Mouse (Mus musculus) left cerebral cortex, adult 9 months (tissue): ENCODE results near the gene Hcrt.

Experiments used
- DNase-seq, 2 experiments: peaks; one replicate each; pipeline ENCODE4 v3.0.0; 2022; ENCODE audit warnings: low spot score in 2 of 2

The Hcrt gene

DNA sequence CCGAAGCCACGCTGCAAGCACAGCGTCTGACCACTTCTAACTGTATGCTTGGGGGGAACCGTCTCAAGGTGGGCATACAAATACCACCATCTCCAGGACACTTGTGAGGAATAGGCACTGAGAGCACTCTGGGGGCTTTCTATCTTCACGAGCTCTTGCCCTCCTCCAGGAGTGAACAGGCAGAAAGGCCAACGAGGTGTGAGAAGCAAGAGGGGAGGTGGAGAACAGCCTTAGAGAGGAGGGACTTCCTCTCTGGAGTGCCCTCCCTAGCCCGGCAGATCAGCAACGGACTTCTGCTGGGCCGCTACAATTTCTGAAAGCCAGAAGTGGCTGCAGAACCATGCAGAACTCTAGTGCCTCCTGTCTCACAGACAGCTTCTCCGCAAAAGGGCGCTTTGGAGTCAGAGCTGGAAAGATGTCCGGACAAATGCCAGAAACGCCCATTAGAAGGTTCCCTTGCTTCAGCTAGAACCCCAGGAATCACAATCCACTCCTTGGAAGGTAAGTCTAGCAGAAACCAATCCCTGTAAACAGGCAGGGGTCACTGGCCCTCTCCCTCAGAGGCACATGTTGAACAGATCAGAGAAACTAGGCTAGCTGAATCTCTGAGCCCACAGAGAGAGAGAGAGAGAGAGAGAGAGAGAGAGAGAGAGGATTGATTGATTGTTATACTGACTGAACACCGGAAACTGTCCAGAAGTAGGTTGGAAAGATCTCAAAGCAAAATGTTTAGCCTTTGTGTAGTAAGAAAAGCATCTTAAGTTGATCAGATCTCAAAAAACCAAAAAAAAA is 26.6 kb downstream of the Hcrt start:
- no peak for DNase-seq

- no peak for DNase-seq
Observed at GRCm38 (mm10) chr11:100735134-100735865, 27.4 kb downstream of the Hcrt start.

GRCm38 (mm10) chr11:100730477-100731205 is 32.1 kb downstream of the Hcrt start:
- DNase-seq = no peak

DNA sequence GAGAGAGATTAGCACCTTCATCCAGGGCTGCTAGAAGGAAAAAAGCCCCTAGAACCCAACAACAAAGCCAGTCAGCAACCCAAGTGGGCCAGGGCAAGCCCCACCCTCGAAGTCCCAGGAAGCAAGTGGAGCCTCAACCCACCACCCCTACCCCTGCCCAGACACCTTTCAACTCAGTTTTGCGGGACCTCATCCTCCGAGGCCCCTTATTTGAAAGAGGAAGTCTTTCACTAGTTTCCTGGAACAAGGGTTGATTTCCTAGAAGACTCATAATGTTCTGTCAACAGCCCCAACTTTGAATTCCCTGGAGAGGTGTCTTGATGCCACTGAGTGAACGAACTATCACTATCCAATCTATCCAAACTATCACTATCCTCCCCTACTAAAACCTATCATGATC is 32.8 kb downstream of the Hcrt start:
- no peak for DNase-seq

DNA sequence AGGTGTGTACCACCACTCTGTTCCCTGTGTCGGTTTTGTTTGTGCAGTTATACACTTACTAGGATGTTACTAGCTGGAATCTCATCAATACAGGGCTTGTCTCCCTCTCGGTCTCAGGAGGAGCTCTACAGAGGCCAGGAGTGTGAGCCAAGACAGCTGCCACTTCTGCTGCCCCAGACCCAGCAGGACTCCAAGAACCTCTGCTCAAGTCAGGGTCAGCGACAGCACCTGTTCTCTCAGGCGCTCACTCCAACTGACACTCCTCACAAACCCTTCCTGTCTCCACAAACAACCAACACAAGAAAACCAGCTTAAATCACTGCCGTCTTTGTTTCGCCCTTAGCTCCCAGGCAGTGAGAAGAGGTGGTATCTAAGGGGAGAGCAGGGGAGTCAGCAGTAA is 34.1 kb downstream of the Hcrt start:
- no peak for DNase-seq

GRCm38 (mm10) chr11:100727201-100727600 is 35.5 kb downstream of the Hcrt start:
- DNase-seq = no peak

DNA sequence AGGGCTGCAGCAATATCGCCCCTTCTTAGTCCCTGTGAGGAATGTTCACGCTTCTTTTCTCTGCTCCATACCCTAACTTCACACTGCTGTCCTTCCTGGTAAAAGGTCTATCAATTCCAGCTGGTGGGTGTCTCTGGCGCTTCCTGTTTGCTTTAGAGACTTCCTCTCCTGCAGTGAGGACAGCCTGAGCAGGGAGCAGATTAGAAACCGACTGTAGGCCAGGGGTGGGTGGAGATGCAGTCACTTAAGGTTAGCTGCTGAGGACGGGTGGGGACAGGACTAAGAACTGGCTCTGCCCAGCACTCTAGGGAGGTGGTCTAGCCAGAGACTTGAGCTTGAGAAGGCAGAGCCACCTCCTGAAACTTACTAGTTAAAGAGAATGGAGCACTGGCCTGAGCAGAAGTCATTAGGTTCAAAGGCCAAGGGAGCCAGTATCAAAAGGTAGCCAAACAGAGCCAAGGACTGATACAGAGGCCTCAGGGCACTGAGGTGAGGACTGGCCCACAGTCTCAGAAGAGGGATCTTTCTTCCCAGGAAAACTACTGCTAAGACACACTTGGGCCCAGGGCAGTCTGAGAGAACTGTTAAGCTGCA is 37.7 kb downstream of the Hcrt start:
- no peak for DNase-seq

GRCm38 (mm10) chr11:100722493-100723028 is 40.2 kb downstream of the Hcrt start:
- DNase-seq = no peak

DNA sequence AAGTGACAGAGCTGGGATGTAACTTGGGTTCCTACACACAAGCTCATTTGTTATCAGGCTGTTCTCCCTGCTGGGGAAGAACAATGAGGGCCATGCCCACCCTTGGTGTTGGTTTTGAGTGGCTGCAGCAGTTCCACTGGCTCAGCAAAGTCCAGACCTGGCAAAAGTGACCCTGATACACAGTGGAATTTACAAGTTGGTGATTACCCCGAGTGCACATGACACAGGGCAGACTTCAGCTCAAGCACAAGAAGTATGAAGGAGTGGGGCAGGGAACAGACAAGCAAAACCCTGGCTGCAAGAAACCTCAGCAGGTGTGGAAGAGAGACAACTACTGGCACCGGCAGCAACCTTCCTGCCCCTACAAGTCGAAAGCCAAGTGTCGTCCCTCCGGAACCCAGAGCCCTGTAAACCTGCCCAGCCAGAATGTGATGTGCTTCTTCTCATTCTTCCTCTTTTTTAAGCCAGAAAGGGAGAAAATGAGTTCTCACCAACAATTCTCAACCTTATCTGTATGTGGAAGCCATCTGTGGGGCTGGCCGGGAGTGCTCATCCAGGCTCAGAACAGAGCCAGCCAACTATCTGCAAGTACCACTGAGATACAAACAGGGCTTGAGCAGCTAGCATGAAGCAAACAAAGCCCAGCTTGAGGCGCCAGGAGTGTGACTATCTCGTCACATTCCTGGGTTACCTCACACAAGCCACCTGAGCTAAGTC is 40.8 kb downstream of the Hcrt start:
- no peak for DNase-seq

- no peak for DNase-seq
Observed at GRCm38 (mm10) chr11:100721254-100721653, 41.5 kb downstream of the Hcrt start.

- no peak for DNase-seq
Observed at GRCm38 (mm10) chr11:100720345-100720744, 42.4 kb downstream of the Hcrt start.

DNA sequence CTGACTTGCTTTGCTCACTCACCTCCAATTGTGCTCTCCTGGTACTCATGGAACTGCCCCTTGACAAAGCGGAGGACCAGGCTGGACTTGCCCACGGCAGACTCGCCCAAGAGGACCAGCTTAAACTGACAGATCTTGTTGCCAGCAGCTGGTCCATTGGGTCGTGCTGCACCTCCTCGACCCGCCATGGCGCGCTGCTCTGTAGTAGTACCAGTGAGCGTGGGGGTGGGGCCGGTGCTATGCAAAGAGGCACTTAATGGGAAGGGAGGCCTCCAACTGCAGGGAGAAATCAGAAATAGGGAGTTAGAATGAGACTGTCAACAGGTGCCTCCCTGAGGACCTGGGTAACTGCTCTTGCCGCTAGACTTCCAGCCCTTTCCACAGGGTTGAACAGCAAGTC is 42.8 kb downstream of the Hcrt start:
- no peak for DNase-seq

GRCm38 (mm10) chr11:100719312-100719711 is 43.4 kb downstream of the Hcrt start:
- DNase-seq = no peak

DNA sequence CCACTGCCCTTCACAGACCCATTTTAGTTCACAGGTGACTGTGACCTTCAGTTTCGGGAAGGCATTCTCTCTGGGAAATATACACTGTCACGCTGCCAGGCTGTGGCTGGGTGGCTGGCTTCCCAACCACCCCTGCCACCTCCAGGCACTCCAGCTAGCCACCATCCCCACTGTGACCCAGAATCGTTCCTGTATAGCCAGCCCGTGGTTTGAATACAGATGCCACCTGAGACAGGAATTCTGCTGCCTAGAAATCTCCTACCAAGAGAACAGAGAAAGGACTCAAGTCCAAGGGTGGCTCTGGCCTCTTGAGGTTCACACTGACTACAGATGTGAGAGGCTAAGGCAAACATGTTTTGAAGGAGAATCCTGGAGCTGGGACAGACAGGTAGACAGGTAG is 43.9 kb downstream of the Hcrt start:
- DNase-seq = no peak

GRCm38 (mm10) chr11:100718462-100718861 is 44.3 kb downstream of the Hcrt start:
- no peak for DNase-seq

- no peak for DNase-seq
Observed at GRCm38 (mm10) chr11:100716649-100717048, 46.1 kb downstream of the Hcrt start.

DNA sequence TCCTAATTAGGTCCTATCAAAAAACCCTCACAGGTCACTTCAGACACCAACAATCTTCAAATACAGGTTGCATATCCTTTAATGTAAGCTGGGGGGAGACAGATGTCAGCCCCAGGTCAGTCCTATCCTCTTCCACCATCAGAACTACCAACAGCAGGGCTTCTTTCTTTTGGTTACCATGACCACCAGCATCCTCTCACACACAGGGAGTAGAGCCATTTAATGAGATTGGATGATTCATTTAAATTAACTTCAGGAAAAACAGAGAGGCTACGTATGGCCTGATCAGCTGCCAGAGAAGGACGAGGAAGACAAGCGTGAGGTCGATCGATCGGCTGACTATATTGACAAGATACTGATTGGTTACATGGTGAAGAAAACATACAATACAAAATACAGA is 47.8 kb downstream of the Hcrt start:
- no peak for DNase-seq

GRCm38 (mm10) chr11:100714534-100714915 is 48.2 kb downstream of the Hcrt start:
- peak in 1 of 2 experiments; percentile 88 for DNase-seq

DNA sequence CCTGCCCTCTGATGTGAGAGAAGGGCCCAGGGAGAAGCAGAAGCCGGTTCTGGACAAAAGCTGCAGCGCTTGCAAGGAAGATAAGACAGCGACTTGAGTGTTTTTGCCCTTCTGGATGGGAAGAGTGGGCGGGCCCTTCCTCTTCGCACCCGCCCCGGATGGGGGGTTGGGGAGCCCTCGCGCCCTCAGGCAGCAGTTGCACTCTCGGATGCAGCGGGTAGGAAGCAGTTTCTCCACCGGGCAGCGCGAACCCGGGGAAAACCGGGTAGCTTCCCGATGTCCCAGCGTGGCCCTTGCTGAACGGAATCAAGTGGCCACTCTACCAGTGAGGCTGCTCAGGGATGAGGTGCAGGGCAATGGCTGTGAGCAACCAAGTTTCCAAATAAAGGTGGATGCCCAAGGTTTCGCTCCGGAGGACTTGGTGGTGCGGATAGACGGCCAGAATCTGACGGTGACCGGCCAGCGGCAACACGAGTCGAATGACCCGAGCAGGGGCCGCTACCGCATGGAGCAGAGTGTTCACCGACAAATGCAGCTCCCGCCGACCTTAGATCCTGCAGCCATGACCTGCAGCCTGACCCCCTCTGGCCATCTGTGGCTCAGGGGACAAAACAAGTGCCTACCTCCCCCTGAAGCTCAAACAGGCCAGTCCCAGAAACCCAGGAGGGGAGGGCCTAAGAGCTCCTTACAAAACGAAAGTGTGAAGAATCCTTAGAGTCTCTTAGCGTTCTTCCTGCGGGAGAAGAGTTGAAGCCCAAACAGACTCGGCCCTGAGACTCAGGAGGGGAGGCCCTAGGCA is 48.8 kb downstream of the Hcrt start, which contains the start of gene Hspb9:
TSS of gene Hspb9 (plus strand) at position 116 of the 799 bp plus-strand sequence.
- no peak for DNase-seq

GRCm38 (mm10) chr11:100713174-100713573 is 49.6 kb downstream of the Hcrt start:
- DNase-seq = no peak
